Mouse (Mus musculus) forebrain, postnatal 0 days (tissue): ENCODE data around the gene Raver2. TPM values are rescaled to one million over a fixed set of nuclear protein-coding genes. Genes with fewer than 3 reads are reported as not detected.

Experiments
- ATAC-seq: fragments of 200-750 bp; cut with Nextera tagmentation; 2 replicates; pipeline ENCODE4 v1.8.0; 2017; ENCODE audit warnings: mild to moderate bottlenecking, moderate library complexity
- DNase-seq: peaks from one replicate; pipeline ENCODE4 v3.0.0-alpha.2; 2015
- H3K27ac ChIP-seq: fragments of 300-500 bp; sonication (generic); 2 replicates; pipeline ENCODE4 v1.5.1; 2014; ENCODE audit warnings: low read depth, mild to moderate bottlenecking, antibody characterized with exemption, low read length, moderate library complexity, mixed read lengths
- H3K27me3 ChIP-seq: fragments of 300-500 bp; sonication (generic); 2 replicates; pipeline ENCODE4 v1.6.1; 2014; ENCODE audit warnings: mild to moderate bottlenecking, low read length, mixed read lengths; ENCODE audit not compliant: insufficient read depth
- H3K36me3 ChIP-seq: fragments of 300-500 bp; sonication (generic); 2 replicates; pipeline ENCODE4 v1.6.1; 2014; ENCODE audit warnings: mild to moderate bottlenecking, moderate library complexity; ENCODE audit not compliant: insufficient read depth
- H3K4me1 ChIP-seq: fragments of 300-500 bp; sonication (generic); 2 replicates; pipeline ENCODE4 v1.6.1; 2014; ENCODE audit warnings: antibody characterized with exemption; ENCODE audit not compliant: insufficient read depth
- H3K4me2 ChIP-seq: fragments of 300-500 bp; sonication (generic); 2 replicates; pipeline ENCODE4 v1.6.1; 2014; ENCODE audit warnings: low read depth, mild to moderate bottlenecking, moderate library complexity
- H3K4me3 ChIP-seq: fragments of 300-500 bp; sonication (generic); 2 replicates; pipeline ENCODE4 v1.5.1; 2014; ENCODE audit warnings: low read depth, low read length, mixed read lengths
- H3K9ac ChIP-seq: fragments of 300-500 bp; sonication (generic); 2 replicates; pipeline ENCODE4 v1.6.1; 2014; ENCODE audit warnings: mild to moderate bottlenecking
- H3K9me3 ChIP-seq: fragments of 300-500 bp; sonication (generic); 2 replicates; pipeline ENCODE4 v1.6.1; 2016; ENCODE audit warnings: low read length
- CTCF ChIP-seq: sonication (generic); IDR thresholded peaks from 2 replicates; pipeline ENCODE4 v1.5.1; 2016; ENCODE audit warnings: antibody characterized with exemption, control low read depth, low read depth
- WGBS: fragments of 180-500 bp; shearing (Covaris S2); extraction: QIAGEN DNeasy Blood & Tissue Kit; methylation state at CpG from one replicate; pipeline ENCODE4 v1.1.7; 2014; 5-methylcytosine and 5-hydroxymethylcytosine counted together
- polyA plus RNA-seq: library from polyadenylated mRNA; unstranded; fragments of >200 nt; fragmentation: Nextera tagmentation; extraction: Ambion mirVana; gene quantifications from 2 replicates; pipeline ENCODE4 v1.2.1, GENCODE M21; 2015
- total RNA-seq: library from RNA; depleted of rRNA; stranded (reverse); fragments of >200 nt; gene quantifications from 2 replicates; pipeline ENCODE4 v1.2.3, GENCODE M21; 2014; rRNA removed

Gene Raver2
- total and polyA plus RNA-seq, 2 experiments from 2014 or later: 6.5 to 14.4 TPM

GRCm38 (mm10) chr4:101196407-101196806 is 127.6 kb downstream of the Raver2 start:
- WGBS: 72% methylated on average over 2 of the region's 2 CpGs
- no peak overlapping the region for H3K27ac ChIP-seq
- H3K4me2 ChIP-seq: no peak overlapping the region
- H3K4me1 ChIP-seq: peaks cover 6% of the 10 kb centered on the region; the same call in 1 of the 2 replicates
- TF ChIP-seq CTCF: no peak
- DNase-seq (no peak), ATAC-seq (no peak)
- H3K36me3 ChIP-seq: peaks cover 1% of the 10 kb centered on the region; the same call in 1 of the 2 replicates
- no peaks in the 10 kb centered on the region for H3K9me3 ChIP-seq
- no peaks in the 10 kb centered on the region for H3K27me3 ChIP-seq
- no peak overlapping the region for H3K4me3 ChIP-seq
- H3K9ac ChIP-seq: no peak overlapping the region

GRCm38 (mm10) chr4:101197421-101198170 is 128.8 kb downstream of the Raver2 start:
- H3K4me1 ChIP-seq: peaks cover 6% of the 10 kb centered on the region; the same call in 1 of the 2 replicates
- WGBS: 45% methylated on average over 9 of the region's 9 CpGs
- no peaks in the 10 kb centered on the region for H3K27me3 ChIP-seq
- H3K36me3 ChIP-seq: no peaks in the 10 kb centered on the region
- DNase-seq (peak; percentile 50), ATAC-seq (peak; percentile 57)
- H3K4me3 ChIP-seq: no peak overlapping the region
- no peaks in the 10 kb centered on the region for H3K9me3 ChIP-seq
- H3K9ac ChIP-seq: no peak overlapping the region
- no peak overlapping the region for H3K4me2 ChIP-seq
- TF ChIP-seq CTCF: no peak
- H3K27ac ChIP-seq: no peak overlapping the region

GRCm38 (mm10) chr4:101198333-101198732 is 129.6 kb downstream of the Raver2 start:
- TF ChIP-seq CTCF: peak; percentile 45
- H3K9me3 ChIP-seq: no peaks in the 10 kb centered on the region
- H3K4me2 ChIP-seq: no peak overlapping the region
- no peaks in the 10 kb centered on the region for H3K27me3 ChIP-seq
- no peak overlapping the region for H3K9ac ChIP-seq
- 35% methylated on average over 2 of the region's 2 CpGs for WGBS
- H3K27ac ChIP-seq: no peak overlapping the region
- no peak overlapping the region for H3K4me3 ChIP-seq
- peak; percentile 39 for DNase-seq
- peaks cover 6% of the 10 kb centered on the region; the same call in 1 of the 2 replicates for H3K4me1 ChIP-seq
- H3K36me3 ChIP-seq: no peaks in the 10 kb centered on the region
- ATAC-seq: peak; percentile 75

- Histone ChIP-seq H3K9ac (no peak overlapping the region), H3K36me3 (no peaks in the 10 kb centered on the region), H3K27ac (no peak overlapping the region), H3K27me3 (no peaks in the 10 kb centered on the region), H3K4me3 (no peak overlapping the region), H3K4me1 (peaks cover 6% of the 10 kb centered on the region; the same call in 1 of the 2 replicates), H3K4me2 (no peak overlapping the region), H3K9me3 (no peaks in the 10 kb centered on the region)
- TF ChIP-seq CTCF: no peak
- WGBS: 94% methylated on average over 8 of the region's 8 CpGs
- DNase-seq (no peak), ATAC-seq (no peak)
Measured at GRCm38 (mm10) chr4:101199433-101200081, 130.8 kb downstream of the Raver2 start.

Other genes with a start within 250 kb of the Raver2 start
- gene Gm10577, start 48.3 kb upstream of the Raver2 start, total RNA-seq: not detected in 2 replicates
- not detected in 2 replicates for gene Gm10577, start 48.3 kb upstream of the Raver2 start, polyA plus RNA-seq
- gene Jak1, start 196.3 kb downstream of the Raver2 start, total RNA-seq: 63.1 and 71.1 TPM in 2 replicates
- gene Jak1, start 196.3 kb downstream of the Raver2 start, polyA plus RNA-seq: 57.2 and 68.7 TPM in 2 replicates